Comparison of ENCODE assay signal across 22 mouse cellular contexts in the genomic region with DNA sequence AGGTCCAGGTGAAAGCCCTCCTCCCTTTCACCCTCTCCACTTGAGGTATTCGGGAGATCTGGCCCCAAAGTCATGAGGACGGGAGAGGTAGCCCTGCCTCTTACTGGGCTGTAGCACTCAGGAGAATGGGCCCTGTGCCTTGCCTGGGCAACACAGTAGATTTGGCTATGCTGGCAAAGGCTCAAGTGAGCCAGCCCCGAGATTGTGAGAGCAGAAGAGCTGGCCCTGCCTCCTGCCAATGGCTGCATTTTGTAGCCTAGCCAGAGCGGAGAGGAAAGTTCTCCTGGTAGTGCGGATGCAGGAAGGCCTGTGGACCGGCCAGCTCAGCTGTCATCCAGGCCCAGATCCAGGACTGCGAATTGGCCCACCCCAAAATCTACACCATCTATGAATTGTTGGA. TPM values are rescaled to one million over a fixed set of nuclear protein-coding genes. Genes with fewer than 3 reads are reported as not detected.
DNase-seq lines count a peak whose midpoint lies in the region; ATAC-seq lines count a peak whose summit lies in the region.
"Had no signal": no experiment of that assay in that cellular context is flagged by ENCODE, and none has a peak within 500 bp of the region (broad histone marks: within the 10 kb centered on the region; RNA-seq: fewer than 3 reads in every experiment).

No protein-coding gene starts in this region.

- DNase-seq in cerebellum, postnatal 10 days, result peak; percentile 67 to 70
- no peak for DNase-seq in cerebellum, adult 11 months
- peak; percentile 13 to 38 for DNase-seq in cerebellum, postnatal 25 days
- DNase-seq in cerebellum, adult 9-10 months, result no peak
- peak; percentile 86 for DNase-seq in heart, adult 11 months
- DNase-seq in left cerebral cortex, postnatal 4 days, result peak; percentile 10
- no peak for DNase-seq in left cerebral cortex, postnatal 25 days (ENCODE audit: low spot score in 2 of 2)
- DNase-seq: adrenal gland, adult 8-10 months; adrenal gland, postnatal 14 days; adrenal gland, postnatal 36 days; B cell, adult 2 months; forebrain, postnatal 0 days had no signal

- no peak overlapping the region for H3K4me3 ChIP-seq in heart, embryonic 11.5 days (ENCODE audit: low read depth, low read length)
- H3K4me3 ChIP-seq: embryonic facial prominence, embryonic 10.5 days; embryonic facial prominence, embryonic 12.5 days; forebrain, embryonic 13.5 days; forebrain, embryonic 15.5 days had no signal

- H3K4me2 ChIP-seq in heart, embryonic 11.5 days, result no peak overlapping the region
- H3K4me2 ChIP-seq: embryonic facial prominence, embryonic 12.5 days; forebrain, embryonic 13.5 days; forebrain, embryonic 15.5 days had no signal

- WGBS in heart, embryonic 11.5 days (ENCODE audit: insufficient replicate concordance), result 71% methylated on average over 7 of the region's 7 CpGs

- H3K9me3 ChIP-seq in heart, embryonic 11.5 days (replicated peaks; ENCODE audit: control insufficient read depth, low read length), result no peaks in the 10 kb centered on the region
- H3K9me3 ChIP-seq: embryonic facial prominence, embryonic 10.5 days; embryonic facial prominence, embryonic 12.5 days; forebrain, embryonic 13.5 days; forebrain, embryonic 15.5 days; G1E had no signal

- no peak overlapping the region for H3K9ac ChIP-seq in heart, embryonic 11.5 days (ENCODE audit: low read depth, low read length)
- H3K9ac ChIP-seq: embryonic facial prominence, embryonic 12.5 days; forebrain, embryonic 13.5 days; forebrain, embryonic 15.5 days; forebrain, postnatal 0 days had no signal

- ATAC-seq in heart, embryonic 11.5 days (replicated peaks; ENCODE audit: insufficient number of reproducible peaks, low FRiP score, low TSS enrichment), result no peak
- ATAC-seq: activated CD4-positive, CD25-positive, alpha-beta regulatory T cell, adult 4 months; CD4-positive, CD25-positive, alpha-beta regulatory T cell, adult 4 months; forebrain, embryonic 13.5 days; forebrain, embryonic 15.5 days; forebrain, postnatal 0 days; Patski had no signal

- H3K27ac ChIP-seq in heart, embryonic 11.5 days (ENCODE audit: low read depth, low read length), result no peak overlapping the region
- H3K27ac ChIP-seq: embryonic facial prominence, embryonic 10.5 days; embryonic facial prominence, embryonic 12.5 days; forebrain, embryonic 13.5 days; forebrain, embryonic 15.5 days had no signal

- H3K27me3 ChIP-seq in heart, embryonic 11.5 days (ENCODE audit: control insufficient read depth, insufficient read depth, low read length), result no peaks in the 10 kb centered on the region
- H3K27me3 ChIP-seq: CH12.LX; embryonic facial prominence, embryonic 12.5 days; forebrain, embryonic 13.5 days; forebrain, embryonic 15.5 days had no signal

- no peaks in the 10 kb centered on the region for H3K4me1 ChIP-seq in heart, embryonic 11.5 days (ENCODE audit: control insufficient read depth, insufficient read depth, low read length)
- H3K4me1 ChIP-seq: embryonic facial prominence, embryonic 10.5 days; embryonic facial prominence, embryonic 12.5 days; forebrain, embryonic 15.5 days had no signal

- intact Hi-C loops in left cerebral cortex, postnatal 4 days (cut with DNase I), result no loop called here
- intact Hi-C loops in left cerebral cortex, postnatal 25 days (cut with DNase I), result no loop called here

- H3K36me3 ChIP-seq in heart, embryonic 11.5 days (ENCODE audit: control insufficient read depth, insufficient read depth, low read length), result no peaks in the 10 kb centered on the region
- H3K36me3 ChIP-seq: embryonic facial prominence, embryonic 10.5 days; embryonic facial prominence, embryonic 12.5 days; forebrain, embryonic 15.5 days; G1E had no signal

RNA-seq across cellular contexts. Expression of gene Vps13a, which starts 32.6 kb away (rescaled TPM):
- 8.7 and 12.1 TPM in 2 replicates for polyA plus RNA-seq in heart, embryonic 11.5 days (2014; fragmentation: Nextera tagmentation; extraction: Ambion mirVana)
- 10 to 100 TPM; 36.3 to 41.0 TPM for total RNA-seq in left cerebral cortex, postnatal 4 days (2021)
- 10 to 100 TPM; 72.3 to 80.2 TPM for total RNA-seq in left cerebral cortex, postnatal 25 days (2021)

Comparison
In these comparisons a context has a peak if more than half of its experiments do, and no peak if none do; other contexts are left out.
1. DNase-seq: peak in cerebellum, postnatal 10 days (2 of 2), cerebellum, postnatal 25 days (2 of 2), heart, adult 11 months (single experiment) and left cerebral cortex, postnatal 4 days (single experiment); none in cerebellum, adult 11 months (single experiment), cerebellum, adult 9-10 months (single experiment) and left cerebral cortex, postnatal 25 days (0 of 2).